Mouse (Mus musculus) kidney, postnatal 10 days (tissue): ENCODE measurements around the gene Dnmt1.

Experiments
- DNase-seq: peaks from one replicate; pipeline ENCODE4 v3.0.0; 2021; ENCODE audit warnings: mixed read lengths

Dnmt1 gene

GRCm38 (mm10) chr9:20878041-20878709 is 81.5 kb downstream of the Dnmt1 start:
- DNase-seq = peak; percentile 100

GRCm38 (mm10) chr9:20877118-20878040 is 82.3 kb downstream of the Dnmt1 start:
- peak; percentile 12 for DNase-seq

GRCm38 (mm10) chr9:20876318-20877117 is 83.2 kb downstream of the Dnmt1 start:
- no peak for DNase-seq

GRCm38 (mm10) chr9:20875021-20875790 is 84.5 kb downstream of the Dnmt1 start:
- DNase-seq = peak; percentile 50

GRCm38 (mm10) chr9:20873521-20873920 is 86.2 kb downstream of the Dnmt1 start:
- no peak for DNase-seq

GRCm38 (mm10) chr9:20872991-20873390 is 86.7 kb downstream of the Dnmt1 start:
- no peak for DNase-seq

GRCm38 (mm10) chr9:20870211-20871173 is 89.2 kb downstream of the Dnmt1 start:
- DNase-seq = peak; percentile 21

GRCm38 (mm10) chr9:20869246-20869645 is 90.4 kb downstream of the Dnmt1 start:
- peak; percentile 54 for DNase-seq

- DNase-seq = peak; percentile 83
Observed at GRCm38 (mm10) chr9:20868448-20869001, 91.2 kb downstream of the Dnmt1 start, which contains the start of gene A230050P20Rik. Gene A230050P20Rik, plus strand, starts transcription at chr9:20868642.

- DNase-seq = no peak
Observed at GRCm38 (mm10) chr9:20866879-20867278, 92.8 kb downstream of the Dnmt1 start.

GRCm38 (mm10) chr9:20862225-20862624 is 97.5 kb downstream of the Dnmt1 start:
- DNase-seq = no peak

- peak; percentile 57 for DNase-seq
Observed at GRCm38 (mm10) chr9:20861821-20862220, 97.9 kb downstream of the Dnmt1 start.

GRCm38 (mm10) chr9:20859926-20860325 is 99.8 kb downstream of the Dnmt1 start:
- DNase-seq = no peak
